Mouse (Mus musculus) cerebellum, adult 2 months (tissue): ENCODE results near the gene Gpd2.

Experiments
- CTCF ChIP-seq: fragments of 200-500 bp; IDR thresholded peaks from 2 replicates; pipeline ENCODE4 v1.5.1; 2011; ENCODE audit warnings: low read depth, mild to moderate bottlenecking, control low read depth, low read length, moderate library complexity, borderline replicate concordance; ENCODE audit not compliant: insufficient read depth
- POLR2A ChIP-seq: fragments of 200-500 bp; IDR thresholded peaks from 2 replicates; pipeline ENCODE4 v1.6.1; 2011; ENCODE audit warnings: low read length, control low read depth, borderline replicate concordance; ENCODE audit not compliant: insufficient read depth

DNA sequence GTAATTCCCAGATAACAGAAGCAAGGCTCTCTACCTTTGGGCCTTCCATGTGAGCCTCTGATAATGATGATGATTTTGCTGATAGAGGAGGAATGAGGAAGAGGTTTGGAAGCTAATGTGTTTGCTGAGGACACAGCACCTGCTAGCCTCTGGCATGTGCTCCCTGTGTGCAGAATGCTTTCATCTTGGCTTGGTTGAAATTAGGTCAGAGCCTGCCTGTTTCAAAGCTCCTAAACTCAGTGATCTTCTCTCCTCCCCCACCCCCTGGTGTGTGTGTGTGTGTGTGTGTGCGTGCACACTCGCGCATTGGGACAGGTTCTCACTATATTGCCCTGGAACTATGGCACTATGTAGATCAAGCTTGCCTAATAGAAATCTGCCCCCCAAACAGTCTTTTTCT lies 10.0 kb upstream of the Gpd2 start:
- TF ChIP-seq POLR2A (no peak), CTCF (no peak)
